Mouse (Mus musculus): Measurements from ENCODE around the gene Unc93a2.
"Not testable (repeated sequence)": the region's sequence is repeated elsewhere in the genome, so short reads cannot be mapped to it uniquely, and the experiment has no call there.

DNA sequence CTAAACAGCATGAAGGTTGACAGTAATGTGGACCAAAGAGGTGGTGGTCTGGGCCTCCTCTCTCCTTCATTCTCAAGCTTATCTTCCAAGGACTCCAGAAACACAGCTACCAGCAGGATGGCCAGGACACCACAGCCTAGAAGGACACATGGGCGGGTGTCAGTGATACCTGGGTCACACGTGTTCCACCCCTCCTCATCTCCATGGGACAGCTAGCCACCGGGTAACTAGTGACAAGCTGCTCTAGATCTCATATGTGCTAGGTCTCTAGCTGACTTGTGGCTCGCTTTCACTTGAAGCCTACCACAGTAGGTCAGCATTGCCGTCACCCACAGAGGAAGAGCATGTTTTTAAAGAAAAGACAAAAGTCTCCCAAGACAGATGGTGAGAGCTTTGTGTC is 13.4 kb downstream of the Unc93a2 start, which contains the start of gene Gm49630:
- not testable (repeated sequence) for TF ChIP-seq CTCF (IDR thresholded peaks at IDR 0.05; ENCODE audit: insufficient read depth, low read length); POLR2A (IDR thresholded peaks at IDR 0.05; ENCODE audit: borderline replicate concordance, extremely low read depth, low read depth, low read length)

Measured in lung, adult 2 months (tissue).